In the genomic region with DNA sequence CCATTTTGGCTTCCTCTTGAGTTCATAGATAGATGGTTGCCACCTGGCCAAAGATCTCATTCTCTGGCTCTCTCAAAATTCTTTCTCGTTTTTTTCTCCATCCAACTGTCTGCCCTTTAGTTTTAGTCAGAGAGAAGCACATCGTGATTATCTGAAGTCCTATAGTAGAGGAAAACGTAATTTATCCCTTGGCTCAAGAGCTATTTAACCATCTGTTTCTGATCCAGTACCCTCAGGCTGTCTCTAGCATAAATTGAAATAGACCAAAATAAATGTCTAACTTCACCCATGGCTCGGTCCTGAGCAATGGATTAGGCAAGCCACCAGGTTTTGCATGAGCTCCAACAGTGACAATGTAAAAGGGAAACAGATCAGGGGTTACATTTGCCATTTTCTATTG, we compare ENCODE assay signal across 19 mouse cellular contexts.
DNase-seq lines count a peak whose midpoint lies in the region; ATAC-seq and TF ChIP-seq lines count a peak whose summit lies in the region.
"Had no signal": no experiment of that assay in that cellular context is flagged by ENCODE, and none has a peak within 500 bp of the region (broad histone marks: within the 10 kb centered on the region; RNA-seq: fewer than 3 reads in every experiment).

No protein-coding gene starts in this region.

- no peaks in the 10 kb centered on the region for H3K4me1 ChIP-seq in hindbrain, postnatal 0 days (ENCODE audit: insufficient read depth, low read length)
- H3K4me1 ChIP-seq in hindbrain, embryonic 12.5 days, result no peaks in the 10 kb centered on the region
- H3K4me1 ChIP-seq in kidney, embryonic 14.5 days (ENCODE audit: control insufficient read depth, insufficient read depth, low read length), result no peaks in the 10 kb centered on the region
- H3K4me1 ChIP-seq: embryonic facial prominence, embryonic 15.5 days; forebrain, embryonic 10.5 days; heart, embryonic 13.5 days had no signal

- H3K4me2 ChIP-seq in hindbrain, postnatal 0 days (ENCODE audit: low read depth, low read length), result no peak overlapping the region
- no peak overlapping the region for H3K4me2 ChIP-seq in hindbrain, embryonic 12.5 days (replicated peaks)
- H3K4me2 ChIP-seq in kidney, embryonic 14.5 days (replicated peaks; ENCODE audit: low read depth, low read length), result no peak overlapping the region
- H3K4me2 ChIP-seq: embryonic facial prominence, embryonic 15.5 days; heart, embryonic 13.5 days had no signal

- ATAC-seq in hindbrain, postnatal 0 days, result no peak
- ATAC-seq in hindbrain, embryonic 12.5 days (ENCODE audit: low FRiP score), result no peak
- no peak for ATAC-seq in kidney, embryonic 14.5 days (ENCODE audit: low FRiP score, low TSS enrichment)
- ATAC-seq: intestine, embryonic 16.5 days had no signal

- TF ChIP-seq CTCF in hindbrain, postnatal 0 days (IDR thresholded peaks at IDR 0.05; ENCODE audit: low read depth), result no peak

- H3K9ac ChIP-seq in hindbrain, postnatal 0 days (replicated peaks; ENCODE audit: low read length), result no peak overlapping the region
- no peak overlapping the region for H3K9ac ChIP-seq in hindbrain, embryonic 12.5 days
- H3K9ac ChIP-seq in kidney, embryonic 14.5 days (ENCODE audit: low read depth, low read length), result no peak overlapping the region
- H3K9ac ChIP-seq: embryonic facial prominence, embryonic 15.5 days; heart, embryonic 13.5 days had no signal

- H3K27me3 ChIP-seq in hindbrain, postnatal 0 days (ENCODE audit: insufficient read depth, low read length), result no peaks in the 10 kb centered on the region
- no peaks in the 10 kb centered on the region for H3K27me3 ChIP-seq in hindbrain, embryonic 12.5 days
- H3K27me3 ChIP-seq in kidney, embryonic 14.5 days (ENCODE audit: control insufficient read depth, insufficient read depth, low read length), result no peaks in the 10 kb centered on the region
- H3K27me3 ChIP-seq: embryonic facial prominence, embryonic 15.5 days; heart, embryonic 13.5 days had no signal

- H3K36me3 ChIP-seq in hindbrain, postnatal 0 days (ENCODE audit: insufficient read depth, low read length), result no peaks in the 10 kb centered on the region
- no peaks in the 10 kb centered on the region for H3K36me3 ChIP-seq in hindbrain, embryonic 12.5 days
- no peaks in the 10 kb centered on the region for H3K36me3 ChIP-seq in kidney, embryonic 14.5 days (ENCODE audit: control insufficient read depth, insufficient read depth, low read length)
- H3K36me3 ChIP-seq: embryonic facial prominence, embryonic 15.5 days; forebrain, embryonic 10.5 days; heart, embryonic 13.5 days had no signal

- H3K4me3 ChIP-seq in hindbrain, postnatal 0 days (ENCODE audit: low read length), result no peak overlapping the region
- H3K4me3 ChIP-seq in hindbrain, embryonic 12.5 days, result no peak overlapping the region
- no peak overlapping the region for H3K4me3 ChIP-seq in kidney, embryonic 14.5 days (ENCODE audit: low read length)
- H3K4me3 ChIP-seq: embryonic facial prominence, embryonic 15.5 days; erythroblast, embryonic 14.5 days; forebrain, embryonic 10.5 days; gastrocnemius, adult 2 months; heart, embryonic 13.5 days had no signal

- no peaks in the 10 kb centered on the region for H3K9me3 ChIP-seq in hindbrain, postnatal 0 days (ENCODE audit: low read length)
- H3K9me3 ChIP-seq in hindbrain, embryonic 12.5 days (replicated peaks), result no peaks in the 10 kb centered on the region
- no peaks in the 10 kb centered on the region for H3K9me3 ChIP-seq in kidney, embryonic 14.5 days (ENCODE audit: control insufficient read depth, low read length)
- H3K9me3 ChIP-seq: embryonic facial prominence, embryonic 15.5 days; forebrain, embryonic 10.5 days had no signal

- 0 out of 2 replicates have a peak overlapping the region, but pooled peaks have one; percentile 32 for H3K27ac ChIP-seq in hindbrain, postnatal 0 days
- H3K27ac ChIP-seq in hindbrain, embryonic 12.5 days, result no peak overlapping the region
- no peak overlapping the region for H3K27ac ChIP-seq in kidney, embryonic 14.5 days (ENCODE audit: low read depth, low read length)
- H3K27ac ChIP-seq: embryonic facial prominence, embryonic 15.5 days; forebrain, embryonic 10.5 days; gastrocnemius, adult 2 months; heart, embryonic 13.5 days had no signal

- DNase-seq in cerebellum, adult 11-12 months, result peak; percentile 42
- no peak for DNase-seq in cerebellum, adult 11 months
- DNase-seq in hindbrain, postnatal 0 days (ENCODE audit: low spot score), result peak; percentile 24
- DNase-seq in cerebellum, adult 9-10 months, result peak; percentile 82
- no peak for DNase-seq in adrenal gland, postnatal 36 days
- DNase-seq: adrenal gland, postnatal 10 days; embryo, embryonic 11 days; gastrocnemius, adult 2 months; gastrocnemius, postnatal 36 days; heart, adult 11 months; heart, postnatal 36 days; kidney, adult 2 months had no signal

- WGBS in hindbrain, postnatal 0 days, result 67% methylated on average over 4 of the region's 4 CpGs
- WGBS in hindbrain, embryonic 12.5 days, result 79% methylated on average over 4 of the region's 4 CpGs
- 79% methylated on average over 4 of the region's 4 CpGs for WGBS in kidney, embryonic 14.5 days

Comparison
In these comparisons a context has a peak if more than half of its experiments do, and no peak if none do; other contexts are left out.
1. DNase-seq: peak in cerebellum, adult 11-12 months (single experiment), hindbrain, postnatal 0 days (single experiment) and cerebellum, adult 9-10 months (single experiment); none in cerebellum, adult 11 months (single experiment) and adrenal gland, postnatal 36 days (0 of 2).